Mouse (Mus musculus): ENCODE measurements around the gene 2010109A12Rik. TPM values are rescaled to one million over a fixed set of nuclear protein-coding genes. Genes with fewer than 3 reads are reported as not detected.

Gene 2010109A12Rik
- polyA plus RNA-seq, 1 experiment from 2014 or later, result 2.9 TPM

- peak; percentile 7; the same call in 1 of the 2 replicates for ATAC-seq (ENCODE audit: insufficient number of reproducible peaks, insufficient read depth, low FRiP score, low read depth)
Measured at GRCm38 (mm10) chr5:93207006-93207348, 659 bp downstream of the 2010109A12Rik start.

GRCm38 (mm10) chr5:93207555-93207954 is 1.2 kb downstream of the 2010109A12Rik start:
- no peak overlapping the region for H3K4me2 ChIP-seq (replicated peaks; ENCODE audit: low read depth, low read length)
- WGBS, result 49% methylated on average over 1 of the region's 1 CpGs
- ATAC-seq (ENCODE audit: insufficient number of reproducible peaks, insufficient read depth, low FRiP score, low read depth), result no peak
- H3K9me3 ChIP-seq (ENCODE audit: control insufficient read depth, low read depth, low read length), result no peaks in the 10 kb centered on the region
- H3K4me1 ChIP-seq (ENCODE audit: control insufficient read depth, insufficient read depth, low read length), result 0 out of 2 replicates have a peak, but pooled peaks cover 2% of the 10 kb centered on the region
- H3K27ac ChIP-seq (ENCODE audit: low read length), result no peak overlapping the region; the same call in 1 of the 2 replicates
- H3K9ac ChIP-seq (replicated peaks; ENCODE audit: low read depth, low read length), result no peak overlapping the region
- H3K4me3 ChIP-seq (ENCODE audit: low read depth, low read length), result no peak overlapping the region
- H3K27me3 ChIP-seq (ENCODE audit: control insufficient read depth, insufficient read depth, low read length), result no peaks in the 10 kb centered on the region
- no peaks in the 10 kb centered on the region for H3K36me3 ChIP-seq (ENCODE audit: control insufficient read depth, insufficient read depth, low read length)

More at GRCm38 (mm10) chr5:93207006-93207348, 659 bp downstream of the 2010109A12Rik start:
- H3K4me3 ChIP-seq (ENCODE audit: low read depth, low read length), result peak overlapping the region; percentile 90
- 2% methylated on average over 6 of the region's 6 CpGs for WGBS
- H3K9me3 ChIP-seq (ENCODE audit: control insufficient read depth, low read depth, low read length), result no peaks in the 10 kb centered on the region
- H3K27me3 ChIP-seq (ENCODE audit: control insufficient read depth, insufficient read depth, low read length), result no peaks in the 10 kb centered on the region
- H3K4me1 ChIP-seq (ENCODE audit: control insufficient read depth, insufficient read depth, low read length), result 0 out of 2 replicates have a peak, but pooled peaks cover 2% of the 10 kb centered on the region
- H3K36me3 ChIP-seq (ENCODE audit: control insufficient read depth, insufficient read depth, low read length), result peaks cover 2% of the 10 kb centered on the region; the same call in 1 of the 2 replicates
- H3K4me2 ChIP-seq (replicated peaks; ENCODE audit: low read depth, low read length), result peak overlapping the region; percentile 41
- H3K9ac ChIP-seq (replicated peaks; ENCODE audit: low read depth, low read length), result peak overlapping the region; percentile 47
- H3K27ac ChIP-seq (ENCODE audit: low read length), result peak overlapping the region; percentile 90; the same call in 1 of the 2 replicates

GRCm38 (mm10) chr5:93218375-93218774 is 12.1 kb downstream of the 2010109A12Rik start:
- Histone ChIP-seq H3K9ac (replicated peaks; ENCODE audit: low read depth, low read length) (no peak overlapping the region), H3K9me3 (ENCODE audit: control insufficient read depth, low read depth, low read length) (no peaks in the 10 kb centered on the region), H3K27ac (ENCODE audit: low read length) (no peak overlapping the region), H3K4me1 (ENCODE audit: control insufficient read depth, insufficient read depth, low read length) (no peaks in the 10 kb centered on the region), H3K4me3 (ENCODE audit: low read depth, low read length) (no peak overlapping the region), H3K4me2 (replicated peaks; ENCODE audit: low read depth, low read length) (no peak overlapping the region), H3K27me3 (ENCODE audit: control insufficient read depth, insufficient read depth, low read length) (no peaks in the 10 kb centered on the region), H3K36me3 (ENCODE audit: control insufficient read depth, insufficient read depth, low read length) (no peaks in the 10 kb centered on the region)
- 77% methylated on average over 3 of the region's 3 CpGs for WGBS
- no peak for ATAC-seq (ENCODE audit: insufficient number of reproducible peaks, insufficient read depth, low FRiP score, low read depth)

GRCm38 (mm10) chr5:93221661-93222060 is 15.3 kb downstream of the 2010109A12Rik start:
- WGBS, result 58% methylated on average over 3 of the region's 3 CpGs
- no peak for ATAC-seq (ENCODE audit: insufficient number of reproducible peaks, insufficient read depth, low FRiP score, low read depth)

GRCm38 (mm10) chr5:93224549-93224948 is 18.2 kb downstream of the 2010109A12Rik start:
- no peak for ATAC-seq (ENCODE audit: insufficient number of reproducible peaks, insufficient read depth, low FRiP score, low read depth)
- H3K27me3 ChIP-seq (ENCODE audit: control insufficient read depth, insufficient read depth, low read length), result no peaks in the 10 kb centered on the region
- H3K9ac ChIP-seq (replicated peaks; ENCODE audit: low read depth, low read length), result no peak overlapping the region
- 82% methylated on average over 2 of the region's 2 CpGs for WGBS
- H3K27ac ChIP-seq (ENCODE audit: low read length), result no peak overlapping the region
- H3K9me3 ChIP-seq (ENCODE audit: control insufficient read depth, low read depth, low read length), result no peaks in the 10 kb centered on the region
- H3K36me3 ChIP-seq (ENCODE audit: control insufficient read depth, insufficient read depth, low read length), result no peaks in the 10 kb centered on the region
- H3K4me1 ChIP-seq (ENCODE audit: control insufficient read depth, insufficient read depth, low read length), result no peaks in the 10 kb centered on the region
- no peak overlapping the region for H3K4me2 ChIP-seq (replicated peaks; ENCODE audit: low read depth, low read length)
- no peak overlapping the region for H3K4me3 ChIP-seq (ENCODE audit: low read depth, low read length)

More at GRCm38 (mm10) chr5:93221661-93222060, 15.3 kb downstream of the 2010109A12Rik start:
- Histone ChIP-seq H3K9ac (replicated peaks; ENCODE audit: low read depth, low read length) (no peak overlapping the region), H3K27ac (ENCODE audit: low read length) (no peak overlapping the region), H3K36me3 (ENCODE audit: control insufficient read depth, insufficient read depth, low read length) (no peaks in the 10 kb centered on the region), H3K9me3 (ENCODE audit: control insufficient read depth, low read depth, low read length) (no peaks in the 10 kb centered on the region), H3K4me2 (replicated peaks; ENCODE audit: low read depth, low read length) (no peak overlapping the region), H3K27me3 (ENCODE audit: control insufficient read depth, insufficient read depth, low read length) (no peaks in the 10 kb centered on the region), H3K4me1 (ENCODE audit: control insufficient read depth, insufficient read depth, low read length) (no peaks in the 10 kb centered on the region), H3K4me3 (ENCODE audit: low read depth, low read length) (no peak overlapping the region)

- Histone ChIP-seq H3K27ac (ENCODE audit: low read length) (no peak overlapping the region), H3K4me3 (ENCODE audit: low read depth, low read length) (no peak overlapping the region), H3K36me3 (ENCODE audit: control insufficient read depth, insufficient read depth, low read length) (no peaks in the 10 kb centered on the region), H3K27me3 (ENCODE audit: control insufficient read depth, insufficient read depth, low read length) (no peaks in the 10 kb centered on the region), H3K4me1 (ENCODE audit: control insufficient read depth, insufficient read depth, low read length) (no peaks in the 10 kb centered on the region), H3K9ac (replicated peaks; ENCODE audit: low read depth, low read length) (no peak overlapping the region), H3K4me2 (replicated peaks; ENCODE audit: low read depth, low read length) (no peak overlapping the region), H3K9me3 (ENCODE audit: control insufficient read depth, low read depth, low read length) (no peaks in the 10 kb centered on the region)
- 92% methylated on average over 3 of the region's 3 CpGs for WGBS
- no peak for ATAC-seq (ENCODE audit: insufficient number of reproducible peaks, insufficient read depth, low FRiP score, low read depth)
Measured at GRCm38 (mm10) chr5:93227157-93227556, 20.8 kb downstream of the 2010109A12Rik start.

- 78% methylated on average over 2 of the region's 2 CpGs for WGBS
Measured at GRCm38 (mm10) chr5:93229527-93229926, 23.2 kb downstream of the 2010109A12Rik start.

GRCm38 (mm10) chr5:93231721-93232120 is 25.4 kb downstream of the 2010109A12Rik start:
- Histone ChIP-seq H3K27ac (ENCODE audit: low read length) (no peak overlapping the region), H3K27me3 (ENCODE audit: control insufficient read depth, insufficient read depth, low read length) (no peaks in the 10 kb centered on the region), H3K4me2 (replicated peaks; ENCODE audit: low read depth, low read length) (no peak overlapping the region), H3K9me3 (ENCODE audit: control insufficient read depth, low read depth, low read length) (no peaks in the 10 kb centered on the region), H3K4me1 (ENCODE audit: control insufficient read depth, insufficient read depth, low read length) (no peaks in the 10 kb centered on the region), H3K36me3 (ENCODE audit: control insufficient read depth, insufficient read depth, low read length) (no peaks in the 10 kb centered on the region), H3K9ac (replicated peaks; ENCODE audit: low read depth, low read length) (no peak overlapping the region), H3K4me3 (ENCODE audit: low read depth, low read length) (no peak overlapping the region)
- 74% methylated on average over 3 of the region's 3 CpGs for WGBS
- ATAC-seq (ENCODE audit: insufficient number of reproducible peaks, insufficient read depth, low FRiP score, low read depth), result no peak

More at GRCm38 (mm10) chr5:93229527-93229926, 23.2 kb downstream of the 2010109A12Rik start:
- H3K4me3 ChIP-seq (ENCODE audit: low read depth, low read length), result no peak overlapping the region
- H3K27ac ChIP-seq (ENCODE audit: low read length), result no peak overlapping the region
- no peaks in the 10 kb centered on the region for H3K9me3 ChIP-seq (ENCODE audit: control insufficient read depth, low read depth, low read length)
- H3K4me2 ChIP-seq (replicated peaks; ENCODE audit: low read depth, low read length), result no peak overlapping the region
- no peaks in the 10 kb centered on the region for H3K4me1 ChIP-seq (ENCODE audit: control insufficient read depth, insufficient read depth, low read length)
- ATAC-seq (ENCODE audit: insufficient number of reproducible peaks, insufficient read depth, low FRiP score, low read depth), result no peak
- no peak overlapping the region for H3K9ac ChIP-seq (replicated peaks; ENCODE audit: low read depth, low read length)
- no peaks in the 10 kb centered on the region for H3K36me3 ChIP-seq (ENCODE audit: control insufficient read depth, insufficient read depth, low read length)
- no peaks in the 10 kb centered on the region for H3K27me3 ChIP-seq (ENCODE audit: control insufficient read depth, insufficient read depth, low read length)

- Histone ChIP-seq H3K4me1 (ENCODE audit: control insufficient read depth, insufficient read depth, low read length) (no peaks in the 10 kb centered on the region), H3K27me3 (ENCODE audit: control insufficient read depth, insufficient read depth, low read length) (no peaks in the 10 kb centered on the region), H3K4me2 (replicated peaks; ENCODE audit: low read depth, low read length) (no peak overlapping the region), H3K9ac (replicated peaks; ENCODE audit: low read depth, low read length) (no peak overlapping the region), H3K27ac (ENCODE audit: low read length) (no peak overlapping the region), H3K9me3 (ENCODE audit: control insufficient read depth, low read depth, low read length) (no peaks in the 10 kb centered on the region), H3K4me3 (ENCODE audit: low read depth, low read length) (no peak overlapping the region), H3K36me3 (ENCODE audit: control insufficient read depth, insufficient read depth, low read length) (no peaks in the 10 kb centered on the region)
- no peak for ATAC-seq (ENCODE audit: insufficient number of reproducible peaks, insufficient read depth, low FRiP score, low read depth)
- whole genome bisulfite sequencing, result 92% methylated on average over 2 of the region's 2 CpGs
Measured at GRCm38 (mm10) chr5:93232838-93233237, 26.5 kb downstream of the 2010109A12Rik start.
